Mouse (Mus musculus) thymus, postnatal 36 days (tissue): ENCODE measurements around the gene Olfr447.

Source experiments
- DNase-seq, 2 experiments: peaks; one replicate each; pipeline ENCODE4 v3.0.0; 2022; ENCODE audit warnings: mixed read lengths in 2 of 2

Olfr447 gene

DNA sequence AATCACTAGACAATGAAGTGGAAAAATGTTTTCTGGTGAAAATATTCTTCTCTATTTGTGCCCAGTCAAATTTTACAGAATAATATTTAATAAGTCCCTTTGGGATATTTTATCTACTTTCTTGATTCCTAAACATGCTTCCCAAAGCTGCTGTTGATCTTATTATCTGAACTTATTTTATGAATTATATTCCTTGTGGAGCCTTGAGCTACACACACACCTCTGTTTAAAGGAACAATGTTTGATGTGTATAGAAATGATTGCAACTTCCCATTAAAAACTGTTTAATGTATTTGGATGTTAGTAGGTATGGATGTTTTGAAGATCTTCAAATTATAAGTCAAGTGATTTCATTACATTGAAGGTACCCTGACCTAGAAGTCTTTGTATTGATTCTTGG, at the start of gene Olfr447:
Olfr447 (plus strand) TSS at position 301 of the 400 bp plus-strand sequence.
- no peak for DNase-seq

DNA sequence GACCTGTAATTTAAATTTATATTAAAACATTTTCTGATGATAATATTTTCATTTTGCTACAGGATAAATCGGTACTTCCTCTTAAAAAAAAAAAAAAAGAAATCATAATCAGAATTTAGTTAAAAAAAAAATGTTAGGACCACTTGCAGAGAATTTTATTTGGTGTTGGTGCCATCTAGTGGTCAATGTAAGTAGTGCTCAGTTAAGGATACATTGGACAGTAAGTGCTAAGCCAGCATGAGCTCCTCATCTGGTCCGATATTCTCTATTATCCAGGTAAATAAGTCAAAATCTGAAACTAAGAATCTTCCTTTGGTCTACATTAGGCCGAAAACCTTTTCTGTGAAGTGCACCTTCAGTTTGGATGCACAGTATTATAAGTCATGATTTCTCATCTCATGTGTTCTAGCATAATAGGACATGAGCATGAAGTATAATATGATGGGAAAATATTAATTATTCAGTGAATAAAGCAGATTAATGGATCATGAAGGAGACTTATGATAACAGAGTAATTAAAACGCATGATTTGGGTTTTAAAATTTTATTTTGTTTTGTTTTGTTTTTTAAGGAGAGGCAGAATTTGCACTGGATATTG, 48.4 kb upstream of the Olfr447 start:
- DNase-seq = no peak

DNA sequence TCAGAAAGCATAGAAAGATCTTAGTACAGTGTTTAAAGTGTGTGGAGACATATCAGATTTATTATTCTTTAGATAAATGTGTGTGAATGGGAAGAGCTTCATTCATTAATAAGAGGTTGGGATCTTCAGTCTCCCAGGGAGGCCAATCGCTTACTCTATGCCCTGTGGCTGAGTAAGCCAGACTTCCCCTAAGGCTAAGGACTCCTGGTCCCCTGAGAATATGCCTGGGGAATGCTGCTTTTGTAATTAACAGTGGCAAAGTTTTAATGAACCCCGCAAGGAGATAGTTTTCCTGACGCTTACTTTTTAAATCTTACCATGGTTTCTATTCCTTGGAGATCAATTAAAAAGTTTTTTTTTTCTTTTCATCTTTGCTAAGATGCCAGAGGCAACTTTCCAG, 39.0 kb upstream of the Olfr447 start:
- no peak for DNase-seq

DNA sequence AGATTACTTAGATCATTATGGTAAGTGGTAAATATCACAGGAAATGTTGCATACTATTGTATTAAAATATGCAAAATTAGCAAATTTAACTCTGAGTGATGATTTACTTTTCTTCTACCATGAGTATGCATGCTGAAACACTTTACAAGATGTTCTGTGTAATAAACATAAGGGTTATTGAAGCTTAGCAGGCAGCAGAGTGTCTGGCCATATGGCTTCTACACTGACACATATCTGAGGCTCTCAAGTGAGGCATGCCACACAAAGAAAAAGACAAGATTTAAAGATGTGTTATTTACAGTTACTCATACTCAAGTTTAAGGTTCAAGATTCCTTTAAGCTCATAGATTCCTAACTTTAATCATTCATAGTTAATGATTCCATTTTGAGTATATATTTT, 32.4 kb upstream of the Olfr447 start:
- no peak for DNase-seq

DNA sequence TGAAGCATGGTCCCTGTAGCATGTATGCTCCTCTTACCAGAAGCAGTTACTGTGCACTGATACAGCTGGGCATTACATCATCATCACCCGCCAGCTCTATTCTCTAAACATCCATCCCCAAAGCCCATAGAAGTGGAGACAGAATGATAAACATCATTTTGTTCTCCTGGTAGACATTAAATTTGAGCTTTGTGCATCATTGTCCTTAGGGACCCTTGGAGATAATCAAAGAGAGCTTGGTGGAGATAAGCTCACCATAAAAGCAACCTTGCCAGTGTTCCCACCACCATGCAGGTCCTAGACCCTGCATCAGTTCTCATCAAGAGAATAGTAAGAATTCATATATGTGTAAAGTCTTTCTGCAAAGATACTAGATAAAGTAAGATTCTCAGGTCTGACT, 18.5 kb upstream of the Olfr447 start, which contains the start of gene Olfr448:
Olfr448 (plus strand) TSS at position 301 of the 400 bp plus-strand sequence.
- no peak for DNase-seq

DNA sequence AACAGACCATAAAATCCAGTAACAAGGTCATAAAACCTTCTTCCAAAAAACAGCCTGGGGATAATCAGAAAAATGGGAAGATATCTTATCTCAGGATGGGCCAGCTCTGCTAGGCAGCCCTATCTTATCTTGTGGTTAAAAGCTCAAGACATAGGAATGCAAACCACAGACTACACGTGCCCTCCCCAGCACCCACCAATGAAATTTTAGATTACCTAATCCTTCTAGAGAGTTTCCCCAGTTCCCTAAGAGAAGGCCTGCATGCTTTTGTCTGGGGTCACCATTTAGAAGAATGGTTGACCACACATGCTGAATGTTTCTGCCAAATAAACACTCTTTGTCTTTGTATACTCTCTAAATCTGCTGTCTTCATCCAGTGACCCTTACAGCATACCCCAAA, 8.3 kb upstream of the Olfr447 start:
- DNase-seq = no peak

DNA sequence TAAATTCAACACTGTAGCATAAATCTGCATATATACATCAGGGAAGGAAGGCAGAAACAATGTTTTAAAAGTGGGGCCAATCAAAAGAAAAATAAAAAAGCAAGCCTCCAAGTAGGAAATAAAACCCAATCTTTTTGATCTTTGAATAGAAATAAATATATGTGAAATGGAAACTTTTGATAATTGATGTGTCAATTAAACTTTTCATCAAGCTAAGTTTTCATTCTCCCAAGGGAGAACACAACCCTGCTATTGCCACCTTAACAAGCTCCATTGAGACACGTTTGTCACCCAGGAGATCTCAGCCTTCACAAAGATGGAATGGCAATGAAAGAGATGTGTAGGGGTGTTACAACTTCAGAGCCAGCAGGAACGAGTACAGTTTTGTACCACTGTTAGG, 12.4 kb downstream of the Olfr447 start, which contains the start of gene Olfr446:
Olfr446 (plus strand) TSS at position 301 of the 400 bp plus-strand sequence.
- DNase-seq = no peak

DNA sequence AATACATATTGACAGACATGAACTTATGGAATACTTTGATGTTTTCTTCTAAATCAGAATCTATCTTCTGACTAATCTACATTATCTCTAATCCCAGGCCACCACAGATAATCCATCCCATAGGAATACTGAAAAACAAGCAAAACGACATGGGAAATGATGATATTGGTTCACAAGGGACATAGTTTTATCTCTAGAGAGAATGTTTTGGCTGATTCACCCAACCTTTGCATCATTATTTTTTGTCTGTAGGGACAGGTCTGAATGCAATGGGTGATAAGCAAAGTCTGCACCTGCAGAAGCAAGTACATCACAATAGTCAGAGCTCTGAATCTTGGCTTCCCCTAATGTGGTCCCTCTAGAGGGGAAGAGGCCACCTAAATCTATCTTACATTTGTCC, 40.1 kb downstream of the Olfr447 start, which contains the start of gene Olfr444:
Olfr444 (plus strand) TSS at position 301 of the 400 bp plus-strand sequence.
- DNase-seq = no peak
